Mouse (Mus musculus): ENCODE measurements around the gene Gm45062.

DNA sequence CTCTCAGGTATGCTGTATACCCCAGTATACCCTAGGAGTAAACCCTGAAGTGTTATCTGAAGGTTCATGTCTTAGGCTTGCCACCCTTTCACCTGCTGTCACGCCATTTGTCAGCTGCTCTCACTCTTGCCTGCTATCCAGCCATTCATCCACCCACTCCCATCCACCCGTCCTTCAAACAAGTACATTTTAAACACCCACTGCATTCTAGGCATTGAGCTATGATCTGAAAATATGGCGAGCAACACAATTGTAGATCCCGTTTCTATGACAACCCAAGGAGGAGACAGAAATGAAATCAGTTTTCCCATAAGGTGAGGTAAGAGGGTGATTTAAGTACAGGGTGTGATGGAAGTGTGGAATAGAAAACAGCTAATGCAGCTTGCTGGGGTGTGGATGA lies 378.9 kb downstream of the Gm45062 start:
- TF ChIP-seq POLR2A (IDR thresholded peaks at IDR 0.05; ENCODE audit: low read depth, low read length): no peak
- TF ChIP-seq CTCF (conservative IDR thresholded peaks at IDR 0.05; ENCODE audit: insufficient read depth, insufficient read length, low read depth, low read length): no peak
